Mouse (Mus musculus): ENCODE results near the gene Cnnm4. TPM values are rescaled to one million over a fixed set of nuclear protein-coding genes. Genes with fewer than 3 reads are reported as not detected.

Cnnm4 gene
- total and polyA plus RNA-seq, 3 experiments: 3.9 to 4.6 (median 4.4) TPM

GRCm38 (mm10) chr1:36476426-36476825 lies 5.0 kb downstream of the Cnnm4 start:
- Histone ChIP-seq H3K27ac (no peak overlapping the region), H3K79me2 (replicated peaks; ENCODE audit: control insufficient read depth, insufficient read depth, low read length) (no peaks in the 10 kb centered on the region), H3K9ac (ENCODE audit: low read depth, low read length) (no peak overlapping the region), H3K4me3 (no peak overlapping the region), H3K27me3 (ENCODE audit: control insufficient read depth, insufficient read depth, low read length) (no peaks in the 10 kb centered on the region), H3K4me1 (ENCODE audit: control insufficient read depth, insufficient read depth, low read length) (peaks cover 9% of the 10 kb centered on the region), H3K36me3 (ENCODE audit: control insufficient read depth, insufficient read depth, low read length) (no peaks in the 10 kb centered on the region)
- 83% methylated on average over 7 of the region's 7 CpGs for WGBS
- no peak for TF ChIP-seq EP300 (IDR thresholded peaks at IDR 0.05; ENCODE audit: insufficient read depth, low read depth, low read length)
- no peak for TF ChIP-seq POLR2A (IDR thresholded peaks at IDR 0.05; ENCODE audit: insufficient read depth, low read depth, low read length)
- no peak for TF ChIP-seq CTCF (IDR thresholded peaks at IDR 0.05)
- no peak for DNase-seq
- intact Hi-C loops (cut with DNase I): no loop called here

GRCm38 (mm10) chr1:36478343-36478795 lies 6.9 kb downstream of the Cnnm4 start:
- 53% methylated on average over 2 of the region's 2 CpGs for WGBS
- intact Hi-C loops (cut with DNase I): no loop called here
- TF ChIP-seq CTCF (IDR thresholded peaks at IDR 0.05): no peak
- no peak for TF ChIP-seq POLR2A (IDR thresholded peaks at IDR 0.05; ENCODE audit: insufficient read depth, low read depth, low read length)
- no peak for TF ChIP-seq EP300 (IDR thresholded peaks at IDR 0.05; ENCODE audit: insufficient read depth, low read depth, low read length)

GRCm38 (mm10) chr1:36479903-36480899 lies 8.8 kb downstream of the Cnnm4 start:
- DNase-seq: no peak
- TF ChIP-seq EP300 (IDR thresholded peaks at IDR 0.05; ENCODE audit: insufficient read depth, low read depth, low read length) (no peak), POLR2A (IDR thresholded peaks at IDR 0.05; ENCODE audit: insufficient read depth, low read depth, low read length) (no peak), CTCF (IDR thresholded peaks at IDR 0.05) (no peak)
- Histone ChIP-seq H3K79me2 (replicated peaks; ENCODE audit: control insufficient read depth, insufficient read depth, low read length) (no peaks in the 10 kb centered on the region), H3K36me3 (ENCODE audit: control insufficient read depth, insufficient read depth, low read length) (no peaks in the 10 kb centered on the region), H3K4me1 (ENCODE audit: control insufficient read depth, insufficient read depth, low read length) (no peaks in the 10 kb centered on the region), H3K4me3 (no peak overlapping the region), H3K27ac (no peak overlapping the region), H3K27me3 (ENCODE audit: control insufficient read depth, insufficient read depth, low read length) (no peaks in the 10 kb centered on the region), H3K9ac (ENCODE audit: low read depth, low read length) (no peak overlapping the region)
- 78% methylated on average over 12 of the region's 12 CpGs for WGBS
- intact Hi-C loops (cut with DNase I): no loop called here

More at GRCm38 (mm10) chr1:36478343-36478795, 6.9 kb downstream of the Cnnm4 start:
- peaks cover 2% of the 10 kb centered on the region for H3K4me1 ChIP-seq (ENCODE audit: control insufficient read depth, insufficient read depth, low read length)
- no peaks in the 10 kb centered on the region for H3K36me3 ChIP-seq (ENCODE audit: control insufficient read depth, insufficient read depth, low read length)
- H3K27me3 ChIP-seq (ENCODE audit: control insufficient read depth, insufficient read depth, low read length): no peaks in the 10 kb centered on the region
- no peak for DNase-seq
- H3K4me3 ChIP-seq: no peak overlapping the region
- no peak overlapping the region for H3K27ac ChIP-seq
- H3K79me2 ChIP-seq (replicated peaks; ENCODE audit: control insufficient read depth, insufficient read depth, low read length): no peaks in the 10 kb centered on the region
- H3K9ac ChIP-seq (ENCODE audit: low read depth, low read length): no peak overlapping the region

- intact Hi-C loops (cut with DNase I): no loop called here
- Histone ChIP-seq H3K9ac (ENCODE audit: low read depth, low read length) (no peak overlapping the region), H3K79me2 (replicated peaks; ENCODE audit: control insufficient read depth, insufficient read depth, low read length) (no peaks in the 10 kb centered on the region), H3K36me3 (ENCODE audit: control insufficient read depth, insufficient read depth, low read length) (no peaks in the 10 kb centered on the region), H3K27me3 (ENCODE audit: control insufficient read depth, insufficient read depth, low read length) (no peaks in the 10 kb centered on the region), H3K4me1 (ENCODE audit: control insufficient read depth, insufficient read depth, low read length) (no peaks in the 10 kb centered on the region), H3K4me3 (no peak overlapping the region), H3K27ac (no peak overlapping the region)
- WGBS: 65% methylated on average over 4 of the region's 4 CpGs
- DNase-seq: no peak
- no peak for TF ChIP-seq EP300 (IDR thresholded peaks at IDR 0.05; ENCODE audit: insufficient read depth, low read depth, low read length)
- no peak for TF ChIP-seq POLR2A (IDR thresholded peaks at IDR 0.05; ENCODE audit: insufficient read depth, low read depth, low read length)
- no peak for TF ChIP-seq CTCF (IDR thresholded peaks at IDR 0.05)
Measured at GRCm38 (mm10) chr1:36483825-36484224, 12.4 kb downstream of the Cnnm4 start.

- intact Hi-C loops (cut with DNase I): no loop called here
- Histone ChIP-seq H3K4me1 (ENCODE audit: control insufficient read depth, insufficient read depth, low read length) (no peaks in the 10 kb centered on the region), H3K9ac (ENCODE audit: low read depth, low read length) (no peak overlapping the region), H3K36me3 (ENCODE audit: control insufficient read depth, insufficient read depth, low read length) (no peaks in the 10 kb centered on the region), H3K27ac (no peak overlapping the region), H3K79me2 (replicated peaks; ENCODE audit: control insufficient read depth, insufficient read depth, low read length) (no peaks in the 10 kb centered on the region), H3K27me3 (ENCODE audit: control insufficient read depth, insufficient read depth, low read length) (no peaks in the 10 kb centered on the region), H3K4me3 (no peak overlapping the region)
- TF ChIP-seq EP300 (IDR thresholded peaks at IDR 0.05; ENCODE audit: insufficient read depth, low read depth, low read length) (no peak), CTCF (IDR thresholded peaks at IDR 0.05) (no peak), POLR2A (IDR thresholded peaks at IDR 0.05; ENCODE audit: insufficient read depth, low read depth, low read length) (no peak)
- 65% methylated on average over 7 of the region's 7 CpGs for WGBS
- DNase-seq: no peak
Measured at GRCm38 (mm10) chr1:36485080-36485479, 13.7 kb downstream of the Cnnm4 start.

GRCm38 (mm10) chr1:36487111-36487510 lies 15.7 kb downstream of the Cnnm4 start:
- TF ChIP-seq POLR2A (IDR thresholded peaks at IDR 0.05; ENCODE audit: insufficient read depth, low read depth, low read length): no peak
- TF ChIP-seq CTCF (IDR thresholded peaks at IDR 0.05): no peak
- no peak for TF ChIP-seq EP300 (IDR thresholded peaks at IDR 0.05; ENCODE audit: insufficient read depth, low read depth, low read length)
- Histone ChIP-seq H3K4me3 (no peak overlapping the region), H3K9ac (ENCODE audit: low read depth, low read length) (no peak overlapping the region), H3K27ac (no peak overlapping the region), H3K36me3 (ENCODE audit: control insufficient read depth, insufficient read depth, low read length) (no peaks in the 10 kb centered on the region), H3K79me2 (replicated peaks; ENCODE audit: control insufficient read depth, insufficient read depth, low read length) (no peaks in the 10 kb centered on the region), H3K4me1 (ENCODE audit: control insufficient read depth, insufficient read depth, low read length) (no peaks in the 10 kb centered on the region; the same call in 1 of the 2 replicates), H3K27me3 (ENCODE audit: control insufficient read depth, insufficient read depth, low read length) (no peaks in the 10 kb centered on the region)
- WGBS: 88% methylated on average over 9 of the region's 9 CpGs
- DNase-seq: no peak
- intact Hi-C loops (cut with DNase I): no loop called here

All from heart, adult 2 months (tissue).